Mouse (Mus musculus): Measurements from ENCODE around the gene Cyp4x1. TPM values are rescaled to one million over a fixed set of nuclear protein-coding genes. Genes with fewer than 3 reads are reported as not detected.
A peak's percentile ranks its signal among the peaks of the same experiment; 100 is the strongest.

The Cyp4x1 gene
- total RNA-seq, 1 experiment from 2014 or later: not detected

GRCm38 (mm10) chr4:115056921-115057673 is 77.0 kb downstream of the Cyp4x1 start:
- DNase-seq: peak; percentile 37

- DNase-seq: peak; percentile 52
These were observed 77.6 kb downstream of the Cyp4x1 start, which contains the start of gene Tal1 for GRCm38 (mm10) chr4:115056371-115056920. Tal1 (plus strand) TSS chr4:115056426.

Other genes starting within 250 kb of the Cyp4x1 start
- gene Foxd2, start 225.4 kb downstream of the Cyp4x1 start, total RNA-seq (2021): 1.6 and 1.9 TPM in 2 replicates
- not detected in 2 replicates for gene Foxe3, start 208.3 kb downstream of the Cyp4x1 start, total RNA-seq (2021)
- 103 and 104 TPM in 2 replicates for gene Cmpk1, start 147.0 kb downstream of the Cyp4x1 start, total RNA-seq (2021)
- 1.9 and 2.3 TPM in 2 replicates for gene Stil, start 134.1 kb downstream of the Cyp4x1 start, total RNA-seq (2021)
- gene Tal1, start 77.9 kb downstream of the Cyp4x1 start, total RNA-seq (2021): 5.2 and 7.3 TPM in 2 replicates
- 0.53 and 2.4 TPM in 2 replicates for gene Pdzk1ip1, start 45.6 kb downstream of the Cyp4x1 start, total RNA-seq (2021)
- gene Cyp4a29, start 107.8 kb upstream of the Cyp4x1 start, total RNA-seq (2021): not detected in 2 replicates
- not detected in 2 replicates for gene Cyp4a12a, start 164.8 kb upstream of the Cyp4x1 start, total RNA-seq (2021)